Mouse (Mus musculus) retina, postnatal 7 days (tissue): Measurements from ENCODE around the gene Slc37a2.
"Not testable (repeated sequence)": the region's sequence is repeated elsewhere in the genome, so short reads cannot be mapped to it uniquely, and the experiment has no call there.

ENCODE experiments used
- DNase-seq: peaks from one replicate; pipeline ENCODE4 v3.0.0-alpha.2; 2012; ENCODE audit warnings: low read depth, low spot score

Gene Slc37a2

GRCm38 (mm10) chr9:37255149-37255888 lies at the start of gene Slc37a2:
Gene Slc37a2 (minus strand): TSS chr9:37255738.
- DNase-seq = no peak

GRCm38 (mm10) chr9:37301720-37302119 lies 46.2 kb upstream of the Slc37a2 start:
- DNase-seq = no peak

- not testable (repeated sequence) for DNase-seq
Measured at GRCm38 (mm10) chr9:37300501-37300900, 45.0 kb upstream of the Slc37a2 start.

GRCm38 (mm10) chr9:37295586-37295985 lies 40.0 kb upstream of the Slc37a2 start:
- DNase-seq = no peak

GRCm38 (mm10) chr9:37266622-37267021 lies 11.1 kb upstream of the Slc37a2 start:
- DNase-seq = no peak

- DNase-seq = no peak
Measured at GRCm38 (mm10) chr9:37255889-37256225, 319 bp upstream of the Slc37a2 start.

- DNase-seq = no peak
Measured at GRCm38 (mm10) chr9:37254531-37255110, 917 bp downstream of the Slc37a2 start.

- no peak for DNase-seq
Measured at GRCm38 (mm10) chr9:37250631-37251030, 4.9 kb downstream of the Slc37a2 start.

GRCm38 (mm10) chr9:37249976-37250375 lies 5.6 kb downstream of the Slc37a2 start:
- DNase-seq = no peak

- no peak for DNase-seq
Measured at GRCm38 (mm10) chr9:37248381-37248906, 7.1 kb downstream of the Slc37a2 start.

GRCm38 (mm10) chr9:37247429-37247828 lies 8.1 kb downstream of the Slc37a2 start:
- DNase-seq = no peak

- DNase-seq = no peak
Measured at GRCm38 (mm10) chr9:37245810-37246209, 9.7 kb downstream of the Slc37a2 start.

- no peak for DNase-seq
Measured at GRCm38 (mm10) chr9:37245404-37245803, 10.1 kb downstream of the Slc37a2 start.

GRCm38 (mm10) chr9:37244600-37244999 lies 10.9 kb downstream of the Slc37a2 start:
- no peak for DNase-seq

GRCm38 (mm10) chr9:37242764-37243163 lies 12.8 kb downstream of the Slc37a2 start:
- DNase-seq = no peak

- no peak for DNase-seq
Measured at GRCm38 (mm10) chr9:37235951-37236737, 19.4 kb downstream of the Slc37a2 start.

GRCm38 (mm10) chr9:37232201-37233195 lies 23.0 kb downstream of the Slc37a2 start:
- no peak for DNase-seq

GRCm38 (mm10) chr9:37230486-37231195 lies 24.9 kb downstream of the Slc37a2 start:
- no peak for DNase-seq

GRCm38 (mm10) chr9:37229880-37230325 lies 25.6 kb downstream of the Slc37a2 start:
- peak; percentile 54 for DNase-seq

GRCm38 (mm10) chr9:37225581-37225980 lies 30.0 kb downstream of the Slc37a2 start:
- no peak for DNase-seq
